ENCODE assay signal across 11 mouse cellular contexts in genomic region chr3:90512948-90513642, GRCm38 (mm10). TPM values are rescaled to one million over a fixed set of nuclear protein-coding genes. Genes with fewer than 3 reads are reported as not detected.
DNase-seq lines count a peak whose midpoint lies in the region; ATAC-seq and TF ChIP-seq lines count a peak whose summit lies in the region.
"Had no signal": no experiment of that assay in that cellular context is flagged by ENCODE, and none has a peak within 500 bp of the region (broad histone marks: within the 10 kb centered on the region; RNA-seq: fewer than 3 reads in every experiment).

No protein-coding gene starts in this region.

- no peak overlapping the region for H3K4me3 ChIP-seq in hindbrain, embryonic 13.5 days
- no peak overlapping the region for H3K4me3 ChIP-seq in hindbrain, embryonic 16.5 days (ENCODE audit: low read length)
- peak overlapping the region; percentile 52; the same call in 1 of the 2 replicates for H3K4me3 ChIP-seq in lung, postnatal 0 days (ENCODE audit: low read depth, low read length)
- H3K4me3 ChIP-seq in heart, postnatal 0 days (ENCODE audit: low read depth, low read length), result peak overlapping the region; percentile 65
- H3K4me3 ChIP-seq in stomach, embryonic 15.5 days (replicated peaks), result no peak overlapping the region

- H3K4me1 ChIP-seq in hindbrain, embryonic 13.5 days (replicated peaks), result peaks cover 22% of the 10 kb centered on the region
- H3K4me1 ChIP-seq in hindbrain, embryonic 16.5 days (ENCODE audit: control insufficient read depth, insufficient read depth, low read depth, low read length), result peaks cover 4% of the 10 kb centered on the region
- peaks cover 15% of the 10 kb centered on the region; the same call in 1 of the 2 replicates for H3K4me1 ChIP-seq in lung, postnatal 0 days (ENCODE audit: insufficient read depth, low read depth, low read length)
- peaks cover 32% of the 10 kb centered on the region for H3K4me1 ChIP-seq in heart, postnatal 0 days (ENCODE audit: control insufficient read depth, insufficient read depth)
- H3K4me1 ChIP-seq in stomach, embryonic 15.5 days, result peaks cover 21% of the 10 kb centered on the region

- peak overlapping the region; percentile 59; the same call in 1 of the 2 replicates for H3K4me2 ChIP-seq in hindbrain, embryonic 13.5 days
- H3K4me2 ChIP-seq in hindbrain, embryonic 16.5 days (ENCODE audit: low read length), result no peak overlapping the region; the same call in 1 of the 2 replicates
- peak overlapping the region; percentile 93; the same call in 1 of the 2 replicates for H3K4me2 ChIP-seq in lung, postnatal 0 days (replicated peaks; ENCODE audit: low read depth, low read length)
- peak overlapping the region; percentile 82 for H3K4me2 ChIP-seq in heart, postnatal 0 days (ENCODE audit: low read depth, low read length)
- H3K4me2 ChIP-seq in stomach, embryonic 15.5 days, result peak overlapping the region; percentile 92; the same call in 1 of the 2 replicates

- 80% methylated on average over 9 of the region's 9 CpGs for WGBS in hindbrain, embryonic 13.5 days
- 82% methylated on average over 9 of the region's 9 CpGs for whole genome bisulfite sequencing in hindbrain, embryonic 16.5 days
- 72% methylated on average over 9 of the region's 9 CpGs for WGBS in lung, postnatal 0 days
- WGBS in heart, postnatal 0 days, result 55% methylated on average over 9 of the region's 9 CpGs
- WGBS in stomach, embryonic 15.5 days, result 70% methylated on average over 9 of the region's 9 CpGs

- H3K36me3 ChIP-seq in hindbrain, embryonic 13.5 days, result no peaks in the 10 kb centered on the region
- H3K36me3 ChIP-seq in hindbrain, embryonic 16.5 days (ENCODE audit: control insufficient read depth, insufficient read depth, low read length), result no peaks in the 10 kb centered on the region
- no peaks in the 10 kb centered on the region for H3K36me3 ChIP-seq in lung, postnatal 0 days (ENCODE audit: insufficient read depth, low read length)
- 0 out of 2 replicates have a peak, but pooled peaks cover 6% of the 10 kb centered on the region for H3K36me3 ChIP-seq in heart, postnatal 0 days (replicated peaks; ENCODE audit: control insufficient read depth, insufficient read depth, low read length)
- no peaks in the 10 kb centered on the region for H3K36me3 ChIP-seq in stomach, embryonic 15.5 days

- TF ChIP-seq CTCF in lung, postnatal 0 days (IDR thresholded peaks at IDR 0.05), result no peak
- TF ChIP-seq CTCF in heart, postnatal 0 days (IDR thresholded peaks at IDR 0.05; ENCODE audit: low read depth), result no peak

- no peak for TF ChIP-seq EP300 in lung, postnatal 0 days (IDR thresholded peaks at IDR 0.05)
- no peak for TF ChIP-seq EP300 in heart, postnatal 0 days (IDR thresholded peaks at IDR 0.05; ENCODE audit: low read depth)

- H3K9ac ChIP-seq in hindbrain, embryonic 13.5 days, result no peak overlapping the region
- H3K9ac ChIP-seq in hindbrain, embryonic 16.5 days (ENCODE audit: low read depth, low read length), result no peak overlapping the region
- H3K9ac ChIP-seq in lung, postnatal 0 days (replicated peaks; ENCODE audit: low read depth), result no peak overlapping the region
- H3K9ac ChIP-seq in heart, postnatal 0 days (replicated peaks; ENCODE audit: low read depth, low read length), result peak overlapping the region; percentile 68
- H3K9ac ChIP-seq in stomach, embryonic 15.5 days, result no peak overlapping the region

- no peak for ATAC-seq in hindbrain, embryonic 13.5 days (ENCODE audit: low FRiP score)
- no peak for ATAC-seq in hindbrain, embryonic 16.5 days
- ATAC-seq in lung, postnatal 0 days, result no peak
- ATAC-seq in heart, postnatal 0 days (ENCODE audit: insufficient read depth, low read depth), result no peak
- ATAC-seq in stomach, embryonic 15.5 days (ENCODE audit: insufficient read depth, low FRiP score, low read depth), result no peak
- ATAC-seq: inflammation-experienced regulatory T-cells, adult 6 months; midbrain, embryonic 16.5 days had no signal

- no peak overlapping the region for H3K27ac ChIP-seq in hindbrain, embryonic 13.5 days
- H3K27ac ChIP-seq in hindbrain, embryonic 16.5 days (ENCODE audit: low read depth, low read length), result no peak overlapping the region
- H3K27ac ChIP-seq in lung, postnatal 0 days (ENCODE audit: low read length), result no peak overlapping the region
- peak overlapping the region; percentile 88 for H3K27ac ChIP-seq in heart, postnatal 0 days (ENCODE audit: low read depth)
- H3K27ac ChIP-seq in stomach, embryonic 15.5 days, result no peak overlapping the region

- no peak for DNase-seq in lung, postnatal 0 days (ENCODE audit: low spot score)
- DNase-seq in lung, postnatal 4 days, result no peak
- no peak for DNase-seq in heart, postnatal 0 days (ENCODE audit: low spot score)
- no peak for DNase-seq in cerebellum, postnatal 10 days
- DNase-seq in embryo, embryonic 10 days (ENCODE audit: low spot score), result no peak

- no peaks in the 10 kb centered on the region for H3K9me3 ChIP-seq in hindbrain, embryonic 13.5 days
- H3K9me3 ChIP-seq in hindbrain, embryonic 16.5 days (ENCODE audit: control insufficient read depth, low read length), result no peaks in the 10 kb centered on the region
- no peaks in the 10 kb centered on the region for H3K9me3 ChIP-seq in lung, postnatal 0 days (ENCODE audit: low read length)
- no peaks in the 10 kb centered on the region for H3K9me3 ChIP-seq in heart, postnatal 0 days (replicated peaks; ENCODE audit: control insufficient read depth, low read length)
- H3K9me3 ChIP-seq in stomach, embryonic 15.5 days, result no peaks in the 10 kb centered on the region

- peaks cover 48% of the 10 kb centered on the region for H3K27me3 ChIP-seq in hindbrain, embryonic 13.5 days
- peaks cover 24% of the 10 kb centered on the region for H3K27me3 ChIP-seq in hindbrain, embryonic 16.5 days (replicated peaks; ENCODE audit: control insufficient read depth, insufficient read depth, low read length)
- no peaks in the 10 kb centered on the region for H3K27me3 ChIP-seq in lung, postnatal 0 days (replicated peaks; ENCODE audit: insufficient read depth, low read length)
- H3K27me3 ChIP-seq in heart, postnatal 0 days (ENCODE audit: control insufficient read depth, insufficient read depth, low read length), result no peaks in the 10 kb centered on the region
- no peaks in the 10 kb centered on the region for H3K27me3 ChIP-seq in stomach, embryonic 15.5 days (replicated peaks)

RNA-seq across cellular contexts. Expression of gene S100a1, which starts 1.1 kb away (rescaled TPM):
- 8.4 and 9.5 TPM in 2 replicates for polyA plus RNA-seq in hindbrain, embryonic 13.5 days (2015; fragmentation: Nextera tagmentation; extraction: Ambion mirVana)
- polyA plus RNA-seq in hindbrain, embryonic 16.5 days (2015; fragmentation: Nextera tagmentation; extraction: Ambion mirVana), result 26.1 and 40.5 TPM in 2 replicates
- 289 and 309 TPM in 2 replicates for polyA plus RNA-seq in lung, postnatal 0 days (2015; fragmentation: Nextera tagmentation; extraction: Ambion mirVana)
- total RNA-seq in heart, postnatal 0 days (2014; rRNA removed; ENCODE audit: low replicate concordance), result 221 and 462 TPM in 2 replicates
- polyA plus RNA-seq in heart, postnatal 0 days (2015; fragmentation: Nextera tagmentation; extraction: Ambion mirVana), result 721 and 746 TPM in 2 replicates
- polyA plus RNA-seq in stomach, embryonic 15.5 days (2015; fragmentation: Nextera tagmentation; extraction: Ambion mirVana), result 66.9 and 75.9 TPM in 2 replicates

RNA-seq across cellular contexts. Expression of gene S100a13, which starts 1.1 kb away (rescaled TPM):
- 10.6 and 12.2 TPM in 2 replicates for polyA plus RNA-seq in hindbrain, embryonic 13.5 days (2015; fragmentation: Nextera tagmentation; extraction: Ambion mirVana)
- 13.6 and 17.2 TPM in 2 replicates for polyA plus RNA-seq in hindbrain, embryonic 16.5 days (2015; fragmentation: Nextera tagmentation; extraction: Ambion mirVana)
- 159 and 167 TPM in 2 replicates for polyA plus RNA-seq in lung, postnatal 0 days (2015; fragmentation: Nextera tagmentation; extraction: Ambion mirVana)
- 45.9 and 86.2 TPM in 2 replicates for total RNA-seq in heart, postnatal 0 days (2014; rRNA removed; ENCODE audit: low replicate concordance)
- 144 and 146 TPM in 2 replicates for polyA plus RNA-seq in heart, postnatal 0 days (2015; fragmentation: Nextera tagmentation; extraction: Ambion mirVana)
- polyA plus RNA-seq in stomach, embryonic 15.5 days (2015; fragmentation: Nextera tagmentation; extraction: Ambion mirVana), result 34.7 and 39.0 TPM in 2 replicates

RNA-seq across cellular contexts. Expression of gene Chtop, which starts 3.8 kb away (rescaled TPM):
- 195 and 197 TPM in 2 replicates for polyA plus RNA-seq in hindbrain, embryonic 13.5 days (2015; fragmentation: Nextera tagmentation; extraction: Ambion mirVana)
- 161 and 164 TPM in 2 replicates for polyA plus RNA-seq in hindbrain, embryonic 16.5 days (2015; fragmentation: Nextera tagmentation; extraction: Ambion mirVana)
- 85.8 and 87.8 TPM in 2 replicates for polyA plus RNA-seq in lung, postnatal 0 days (2015; fragmentation: Nextera tagmentation; extraction: Ambion mirVana)
- total RNA-seq in heart, postnatal 0 days (2014; rRNA removed; ENCODE audit: low replicate concordance), result 117 and 121 TPM in 2 replicates
- 79.0 and 85.1 TPM in 2 replicates for polyA plus RNA-seq in heart, postnatal 0 days (2015; fragmentation: Nextera tagmentation; extraction: Ambion mirVana)
- polyA plus RNA-seq in stomach, embryonic 15.5 days (2015; fragmentation: Nextera tagmentation; extraction: Ambion mirVana), result 126 and 134 TPM in 2 replicates

RNA-seq across cellular contexts. Expression of gene S100a14, which starts 13.6 kb away (rescaled TPM):
- not detected in 2 replicates for polyA plus RNA-seq in hindbrain, embryonic 13.5 days (2015; fragmentation: Nextera tagmentation; extraction: Ambion mirVana)
- polyA plus RNA-seq in hindbrain, embryonic 16.5 days (2015; fragmentation: Nextera tagmentation; extraction: Ambion mirVana), result 0.19 TPM in 1 of 2 replicates, not detected in the other
- polyA plus RNA-seq in lung, postnatal 0 days (2015; fragmentation: Nextera tagmentation; extraction: Ambion mirVana), result 77.5 and 100 TPM in 2 replicates
- total RNA-seq in heart, postnatal 0 days (2014; rRNA removed; ENCODE audit: low replicate concordance), result 7.2 TPM in 1 of 2 replicates, not detected in the other
- polyA plus RNA-seq in heart, postnatal 0 days (2015; fragmentation: Nextera tagmentation; extraction: Ambion mirVana), result 0.12 TPM in 1 of 2 replicates, not detected in the other
- 43.9 and 74.6 TPM in 2 replicates for polyA plus RNA-seq in stomach, embryonic 15.5 days (2015; fragmentation: Nextera tagmentation; extraction: Ambion mirVana)
- total RNA-seq: left cerebral cortex, postnatal 10 days had no signal
- polyA plus RNA-seq: midbrain, embryonic 16.5 days had no signal

RNA-seq across cellular contexts. Expression of gene Snapin, which starts 22.3 kb away (rescaled TPM):
- 90.1 and 95.6 TPM in 2 replicates for polyA plus RNA-seq in hindbrain, embryonic 13.5 days (2015; fragmentation: Nextera tagmentation; extraction: Ambion mirVana)
- 96.8 and 98.1 TPM in 2 replicates for polyA plus RNA-seq in hindbrain, embryonic 16.5 days (2015; fragmentation: Nextera tagmentation; extraction: Ambion mirVana)
- polyA plus RNA-seq in lung, postnatal 0 days (2015; fragmentation: Nextera tagmentation; extraction: Ambion mirVana), result 97.9 and 101 TPM in 2 replicates
- total RNA-seq in heart, postnatal 0 days (2014; rRNA removed; ENCODE audit: low replicate concordance), result 44.3 and 59.2 TPM in 2 replicates
- 85.5 and 90.5 TPM in 2 replicates for polyA plus RNA-seq in heart, postnatal 0 days (2015; fragmentation: Nextera tagmentation; extraction: Ambion mirVana)
- 71.6 and 78.5 TPM in 2 replicates for polyA plus RNA-seq in stomach, embryonic 15.5 days (2015; fragmentation: Nextera tagmentation; extraction: Ambion mirVana)

Comparison
In these comparisons a context has a peak if more than half of its experiments do, and no peak if none do; other contexts are left out.
1. H3K4me3 ChIP-seq: peak in lung, postnatal 0 days (single experiment) and heart, postnatal 0 days (single experiment); none in hindbrain, embryonic 13.5 days (single experiment), hindbrain, embryonic 16.5 days (single experiment) and stomach, embryonic 15.5 days (single experiment).